Mouse (Mus musculus) erythroblast, embryonic 14.5 days (primary cell): Measurements from ENCODE around the gene Dap.

Source experiments
- GATA1 ChIP-seq: IDR thresholded peaks from 2 replicates; pipeline ENCODE4 v1.6.1; 2012; ENCODE audit warnings: low read length, inconsistent platforms, mixed read lengths
- TAL1 ChIP-seq: IDR thresholded peaks from 3 replicates; pipeline ENCODE4 v1.6.1; 2012; ENCODE audit warnings: low read length, inconsistent platforms, mixed read lengths

DNA sequence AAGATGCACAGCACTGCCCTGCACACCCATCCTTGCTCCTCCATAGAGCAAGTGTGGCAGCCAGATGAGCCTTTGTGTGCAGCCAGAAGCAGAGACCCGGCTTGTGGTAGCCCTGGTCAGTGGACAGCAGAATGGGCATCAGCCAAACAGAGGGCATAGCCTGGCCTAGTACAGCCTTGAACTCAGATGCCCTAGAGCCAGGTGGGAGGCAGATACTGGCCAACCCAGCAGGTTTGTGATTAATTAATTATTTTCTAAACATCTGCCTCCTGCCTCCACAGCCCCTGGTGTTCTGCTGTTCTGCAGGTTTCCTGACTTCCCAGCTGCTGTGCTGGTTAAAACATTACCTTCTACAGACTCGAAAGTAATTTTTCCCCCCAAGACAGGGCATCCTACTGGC is 55.0 kb downstream of the Dap start:
- TF ChIP-seq GATA1 (no peak), TAL1 (no peak)
